Mouse (Mus musculus): ENCODE data around the gene Atg13. TPM values are rescaled to one million over a fixed set of nuclear protein-coding genes. Genes with fewer than 3 reads are reported as not detected.
A peak's percentile ranks its signal among the peaks of the same experiment; 100 is the strongest.

The Atg13 gene
- polyA plus RNA-seq, 1 experiment from 2014 or later: 26.6 TPM

GRCm38 (mm10) chr2:91649152-91649551 lies 61.2 kb downstream of the Atg13 start:
- Histone ChIP-seq H3K27me3 (ENCODE audit: control insufficient read depth, insufficient read depth, low read length) (no peaks in the 10 kb centered on the region), H3K36me3 (ENCODE audit: control insufficient read depth, insufficient read depth, low read length) (peaks cover 42% of the 10 kb centered on the region), H3K27ac (ENCODE audit: low read depth, low read length) (peak overlapping the region; percentile 82), H3K4me3 (ENCODE audit: low read length) (peak overlapping the region; percentile 89), H3K9me3 (ENCODE audit: control insufficient read depth, low read length) (no peaks in the 10 kb centered on the region), H3K4me2 (replicated peaks; ENCODE audit: low read depth, low read length) (peak overlapping the region; percentile 87), H3K9ac (ENCODE audit: low read depth, low read length) (peak overlapping the region; percentile 82), H3K4me1 (ENCODE audit: control insufficient read depth, insufficient read depth, low read length) (peaks cover 26% of the 10 kb centered on the region)
- ATAC-seq (ENCODE audit: low FRiP score, low TSS enrichment): peak; percentile 14
- 4% methylated on average over 15 of the region's 15 CpGs for WGBS

GRCm38 (mm10) chr2:91646733-91647132 lies 63.6 kb downstream of the Atg13 start:
- H3K4me1 ChIP-seq (ENCODE audit: control insufficient read depth, insufficient read depth, low read length): peaks cover 16% of the 10 kb centered on the region
- H3K27me3 ChIP-seq (ENCODE audit: control insufficient read depth, insufficient read depth, low read length): no peaks in the 10 kb centered on the region
- no peak overlapping the region for H3K27ac ChIP-seq (ENCODE audit: low read depth, low read length)
- H3K36me3 ChIP-seq (ENCODE audit: control insufficient read depth, insufficient read depth, low read length): peaks cover 49% of the 10 kb centered on the region
- WGBS: 29% methylated on average over 1 of the region's 1 CpGs
- H3K4me2 ChIP-seq (replicated peaks; ENCODE audit: low read depth, low read length): no peak overlapping the region
- no peak overlapping the region for H3K9ac ChIP-seq (ENCODE audit: low read depth, low read length)
- no peak overlapping the region for H3K4me3 ChIP-seq (ENCODE audit: low read length)
- no peaks in the 10 kb centered on the region for H3K9me3 ChIP-seq (ENCODE audit: control insufficient read depth, low read length)
- no peak for ATAC-seq (ENCODE audit: low FRiP score, low TSS enrichment)

GRCm38 (mm10) chr2:91645811-91646210 lies 64.6 kb downstream of the Atg13 start:
- H3K4me2 ChIP-seq (replicated peaks; ENCODE audit: low read depth, low read length): no peak overlapping the region
- H3K36me3 ChIP-seq (ENCODE audit: control insufficient read depth, insufficient read depth, low read length): peaks cover 49% of the 10 kb centered on the region
- H3K4me3 ChIP-seq (ENCODE audit: low read length): no peak overlapping the region
- peaks cover 10% of the 10 kb centered on the region; the same call in 1 of the 2 replicates for H3K4me1 ChIP-seq (ENCODE audit: control insufficient read depth, insufficient read depth, low read length)
- H3K27me3 ChIP-seq (ENCODE audit: control insufficient read depth, insufficient read depth, low read length): no peaks in the 10 kb centered on the region
- WGBS: 94% methylated on average over 11 of the region's 11 CpGs
- no peak overlapping the region for H3K9ac ChIP-seq (ENCODE audit: low read depth, low read length)
- ATAC-seq (ENCODE audit: low FRiP score, low TSS enrichment): no peak
- H3K27ac ChIP-seq (ENCODE audit: low read depth, low read length): no peak overlapping the region
- no peaks in the 10 kb centered on the region for H3K9me3 ChIP-seq (ENCODE audit: control insufficient read depth, low read length)

GRCm38 (mm10) chr2:91645354-91645753 lies 65.0 kb downstream of the Atg13 start:
- 97% methylated on average over 15 of the region's 15 CpGs for WGBS
- H3K27ac ChIP-seq (ENCODE audit: low read depth, low read length): no peak overlapping the region
- no peak for ATAC-seq (ENCODE audit: low FRiP score, low TSS enrichment)
- H3K9ac ChIP-seq (ENCODE audit: low read depth, low read length): no peak overlapping the region
- no peak overlapping the region for H3K4me2 ChIP-seq (replicated peaks; ENCODE audit: low read depth, low read length)
- H3K27me3 ChIP-seq (ENCODE audit: control insufficient read depth, insufficient read depth, low read length): no peaks in the 10 kb centered on the region
- H3K4me3 ChIP-seq (ENCODE audit: low read length): no peak overlapping the region
- peaks cover 8% of the 10 kb centered on the region; the same call in 1 of the 2 replicates for H3K4me1 ChIP-seq (ENCODE audit: control insufficient read depth, insufficient read depth, low read length)
- peaks cover 49% of the 10 kb centered on the region for H3K36me3 ChIP-seq (ENCODE audit: control insufficient read depth, insufficient read depth, low read length)
- H3K9me3 ChIP-seq (ENCODE audit: control insufficient read depth, low read length): no peaks in the 10 kb centered on the region

DNA sequence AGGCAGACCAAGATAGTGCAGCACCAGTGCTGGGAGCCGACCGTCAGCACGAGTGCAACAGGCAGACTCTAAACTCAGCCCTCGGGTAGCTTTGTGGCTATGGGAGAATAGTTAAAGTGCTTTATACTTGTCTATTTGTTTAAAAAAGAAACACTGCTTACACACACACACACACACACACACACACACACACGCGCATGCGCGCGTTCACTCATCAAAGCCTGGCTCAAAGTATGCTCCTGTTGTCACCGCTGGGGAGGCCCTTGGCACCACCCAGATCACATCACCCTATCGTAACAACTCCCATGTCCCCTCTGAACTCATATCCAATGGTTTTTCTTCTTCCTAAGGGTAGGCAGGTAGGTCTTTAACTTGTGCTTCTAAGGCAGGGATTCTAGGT lies 66.4 kb downstream of the Atg13 start:
- Histone ChIP-seq H3K4me3 (ENCODE audit: low read length) (no peak overlapping the region), H3K9me3 (ENCODE audit: control insufficient read depth, low read length) (no peaks in the 10 kb centered on the region), H3K27ac (ENCODE audit: low read depth, low read length) (no peak overlapping the region), H3K27me3 (ENCODE audit: control insufficient read depth, insufficient read depth, low read length) (no peaks in the 10 kb centered on the region), H3K9ac (ENCODE audit: low read depth, low read length) (no peak overlapping the region), H3K4me2 (replicated peaks; ENCODE audit: low read depth, low read length) (no peak overlapping the region), H3K36me3 (ENCODE audit: control insufficient read depth, insufficient read depth, low read length) (peaks cover 49% of the 10 kb centered on the region), H3K4me1 (ENCODE audit: control insufficient read depth, insufficient read depth, low read length) (peaks cover 8% of the 10 kb centered on the region; the same call in 1 of the 2 replicates)
- ATAC-seq (ENCODE audit: low FRiP score, low TSS enrichment): no peak
- WGBS: 94% methylated on average over 11 of the region's 11 CpGs

DNA sequence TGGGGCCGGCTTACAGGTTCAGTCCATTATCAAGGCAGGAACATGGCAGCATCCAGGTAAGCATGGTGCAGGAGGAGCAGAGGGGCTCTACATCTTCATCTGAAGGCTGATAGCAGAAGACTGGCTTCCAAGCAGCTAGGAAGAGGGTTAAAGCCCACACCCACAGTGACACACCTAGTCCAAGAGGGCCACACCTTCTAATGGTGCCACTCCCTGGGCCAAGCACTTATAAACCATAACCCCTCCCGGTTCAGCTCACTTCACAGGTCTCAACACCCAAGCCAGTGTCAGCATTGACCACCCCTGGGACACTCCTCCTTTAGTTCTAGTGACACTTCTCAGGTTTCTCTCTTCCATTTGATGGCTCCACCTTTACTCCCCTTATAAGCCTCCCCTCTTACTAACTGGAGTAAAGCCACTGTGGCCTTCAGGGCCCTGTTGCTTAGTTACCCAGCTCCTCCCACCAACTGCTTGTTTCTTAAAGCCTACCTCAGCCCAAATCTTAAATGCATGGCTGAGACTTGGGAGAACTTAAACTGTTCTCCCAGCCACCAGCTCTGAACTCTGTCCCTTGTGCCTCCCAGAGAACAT lies 67.5 kb downstream of the Atg13 start:
- Histone ChIP-seq H3K9me3 (ENCODE audit: control insufficient read depth, low read length) (no peaks in the 10 kb centered on the region), H3K36me3 (ENCODE audit: control insufficient read depth, insufficient read depth, low read length) (peaks cover 49% of the 10 kb centered on the region), H3K27me3 (ENCODE audit: control insufficient read depth, insufficient read depth, low read length) (no peaks in the 10 kb centered on the region), H3K4me1 (ENCODE audit: control insufficient read depth, insufficient read depth, low read length) (no peaks in the 10 kb centered on the region), H3K4me2 (replicated peaks; ENCODE audit: low read depth, low read length) (no peak overlapping the region), H3K27ac (ENCODE audit: low read depth, low read length) (no peak overlapping the region), H3K4me3 (ENCODE audit: low read length) (no peak overlapping the region), H3K9ac (ENCODE audit: low read depth, low read length) (no peak overlapping the region)
- 0 out of 2 replicates have a peak, but pooled peaks have one; percentile 20 for ATAC-seq (ENCODE audit: low FRiP score, low TSS enrichment)
- whole genome bisulfite sequencing: 71% methylated on average over 2 of the region's 2 CpGs

- H3K36me3 ChIP-seq (ENCODE audit: control insufficient read depth, insufficient read depth, low read length): peaks cover 9% of the 10 kb centered on the region; the same call in 1 of the 2 replicates
- no peak overlapping the region for H3K4me3 ChIP-seq (ENCODE audit: low read length)
- WGBS: 72% methylated on average over 6 of the region's 6 CpGs
- no peaks in the 10 kb centered on the region for H3K4me1 ChIP-seq (ENCODE audit: control insufficient read depth, insufficient read depth, low read length)
- no peak overlapping the region for H3K27ac ChIP-seq (ENCODE audit: low read depth, low read length)
- H3K9me3 ChIP-seq (ENCODE audit: control insufficient read depth, low read length): no peaks in the 10 kb centered on the region
- ATAC-seq (ENCODE audit: low FRiP score, low TSS enrichment): no peak
- no peak overlapping the region for H3K9ac ChIP-seq (ENCODE audit: low read depth, low read length)
- no peaks in the 10 kb centered on the region for H3K27me3 ChIP-seq (ENCODE audit: control insufficient read depth, insufficient read depth, low read length)
- H3K4me2 ChIP-seq (replicated peaks; ENCODE audit: low read depth, low read length): no peak overlapping the region
These were observed 71.4 kb downstream of the Atg13 start for GRCm38 (mm10) chr2:91638931-91639330.

GRCm38 (mm10) chr2:91636727-91637338 lies 73.5 kb downstream of the Atg13 start:
- no peak overlapping the region for H3K4me3 ChIP-seq (ENCODE audit: low read length)
- no peak overlapping the region for H3K4me2 ChIP-seq (replicated peaks; ENCODE audit: low read depth, low read length)
- H3K36me3 ChIP-seq (ENCODE audit: control insufficient read depth, insufficient read depth, low read length): no peaks in the 10 kb centered on the region
- H3K27ac ChIP-seq (ENCODE audit: low read depth, low read length): no peak overlapping the region
- WGBS: 84% methylated on average over 5 of the region's 5 CpGs
- H3K9me3 ChIP-seq (ENCODE audit: control insufficient read depth, low read length): no peaks in the 10 kb centered on the region
- H3K27me3 ChIP-seq (ENCODE audit: control insufficient read depth, insufficient read depth, low read length): no peaks in the 10 kb centered on the region
- no peak for ATAC-seq (ENCODE audit: low FRiP score, low TSS enrichment)
- H3K9ac ChIP-seq (ENCODE audit: low read depth, low read length): no peak overlapping the region
- no peaks in the 10 kb centered on the region for H3K4me1 ChIP-seq (ENCODE audit: control insufficient read depth, insufficient read depth, low read length)

- no peak within 1 kb of the TSS for H3K4me3 ChIP-seq (ENCODE audit: low read length)
- no peak for ATAC-seq (ENCODE audit: low FRiP score, low TSS enrichment)
- H3K4me2 ChIP-seq (replicated peaks; ENCODE audit: low read depth, low read length): no peak within 1 kb of the TSS
- no peak within 1 kb of the TSS for H3K27ac ChIP-seq (ENCODE audit: low read depth, low read length)
- H3K27me3 ChIP-seq (ENCODE audit: control insufficient read depth, insufficient read depth, low read length): no peaks in the 10 kb centered on the region
- H3K9ac ChIP-seq (ENCODE audit: low read depth, low read length): no peak within 1 kb of the TSS
- WGBS: 91% methylated on average over 8 of the region's 8 CpGs
- H3K4me1 ChIP-seq (ENCODE audit: control insufficient read depth, insufficient read depth, low read length): no peaks in the 10 kb centered on the region
- H3K9me3 ChIP-seq (ENCODE audit: control insufficient read depth, low read length): no peaks in the 10 kb centered on the region
- no peaks in the 10 kb centered on the region for H3K36me3 ChIP-seq (ENCODE audit: control insufficient read depth, insufficient read depth, low read length)
These were observed 74.1 kb downstream of the Atg13 start, which contains the start of gene F2 for GRCm38 (mm10) chr2:91636229-91636628. Gene F2 (minus strand): TSS chr2:91636414.

Measured in kidney, embryonic 14.5 days (tissue).